Mouse (Mus musculus) brain, adult 10 weeks (tissue): ENCODE results near the gene Camkmt. TPM values are rescaled to one million over a fixed set of nuclear protein-coding genes. Genes with fewer than 3 reads are reported as not detected.

Source experiments
- polyA plus RNA-seq: library from polyadenylated mRNA; stranded (reverse); fragments of 350-450 nt; fragmentation: Illumina TruSeq; extraction: RNeasy Lipid Tissue Mini Kit (QIAGEN cat#74804); gene quantifications from one replicate; pipeline ENCODE4 v1.2.3, GENCODE M21; 2015; ENCODE audit warnings: low read depth, low replicate concordance

Camkmt gene
- 12.6 TPM for polyA plus RNA-seq

GRCm38 (mm10) chr17:85090120-85091099, at the start of gene Camkmt, which contains the start of gene Prepl:
TSS of gene Camkmt (plus strand) at chr17:85090552.
TSS of gene Prepl (minus strand) at chr17:85090241.

Other genes starting within 250 kb of the Camkmt start
- gene Ppm1b, start 133.8 kb upstream of the Camkmt start, polyA plus RNA-seq: 108 TPM
- not detected for gene Slc3a1, start 62.2 kb upstream of the Camkmt start, polyA plus RNA-seq
- 301 TPM for gene Prepl, start 311 bp upstream of the Camkmt start, polyA plus RNA-seq